Mouse (Mus musculus): ENCODE results near the gene Pts.

Gene Pts

GRCm38 (mm10) chr9:50493777-50494176 lies 34.7 kb downstream of the Pts start:
- no peak for DNase-seq (ENCODE audit: low read depth, low spot score)

- DNase-seq (ENCODE audit: low read depth, low spot score): no peak
Measured at GRCm38 (mm10) chr9:50491531-50492045, 36.9 kb downstream of the Pts start.

- no peak for DNase-seq (ENCODE audit: low read depth, low spot score)
Measured at GRCm38 (mm10) chr9:50490836-50491235, 37.7 kb downstream of the Pts start.

DNA sequence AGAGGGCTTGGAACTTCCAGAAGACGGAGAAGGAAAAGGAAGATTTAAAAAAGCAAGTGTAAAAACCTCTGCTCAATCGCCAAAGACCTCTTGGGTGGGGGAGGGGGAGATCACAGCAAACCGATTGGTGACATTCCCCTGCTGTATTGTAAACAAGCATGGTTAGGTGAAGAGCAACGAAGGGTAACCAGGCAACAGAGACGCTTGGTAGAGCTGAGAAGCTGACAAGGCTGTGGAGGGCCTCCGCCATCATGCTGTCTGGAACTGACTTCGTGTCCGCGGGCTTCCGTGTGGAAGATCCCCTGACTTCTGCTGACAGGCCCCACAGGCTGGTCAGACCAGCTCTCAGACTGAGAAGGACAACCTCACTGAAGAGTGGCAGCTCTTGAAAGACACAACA lies 43.0 kb downstream of the Pts start:
- DNase-seq (ENCODE audit: low read depth, low spot score): no peak

DNA sequence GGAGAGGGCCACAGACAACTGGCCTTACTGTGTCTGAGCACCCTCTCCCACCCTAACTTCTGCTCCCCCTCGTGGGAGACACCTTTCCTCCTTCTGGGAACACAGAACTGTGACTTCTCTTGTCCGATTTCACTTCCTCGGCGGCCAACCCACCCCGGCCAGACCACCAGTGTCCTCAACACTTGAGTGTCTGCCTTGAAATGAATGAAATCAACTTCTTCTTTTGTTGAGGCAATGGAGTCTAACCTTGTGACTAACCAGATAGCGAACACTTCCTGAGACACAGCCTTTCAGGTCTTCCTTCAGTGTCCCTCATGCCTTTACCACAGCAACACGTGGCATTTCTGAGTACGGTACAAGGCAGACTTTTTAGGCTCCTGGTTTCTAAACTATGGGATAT lies 45.8 kb downstream of the Pts start:
- no peak for DNase-seq (ENCODE audit: low read depth, low spot score)

DNA sequence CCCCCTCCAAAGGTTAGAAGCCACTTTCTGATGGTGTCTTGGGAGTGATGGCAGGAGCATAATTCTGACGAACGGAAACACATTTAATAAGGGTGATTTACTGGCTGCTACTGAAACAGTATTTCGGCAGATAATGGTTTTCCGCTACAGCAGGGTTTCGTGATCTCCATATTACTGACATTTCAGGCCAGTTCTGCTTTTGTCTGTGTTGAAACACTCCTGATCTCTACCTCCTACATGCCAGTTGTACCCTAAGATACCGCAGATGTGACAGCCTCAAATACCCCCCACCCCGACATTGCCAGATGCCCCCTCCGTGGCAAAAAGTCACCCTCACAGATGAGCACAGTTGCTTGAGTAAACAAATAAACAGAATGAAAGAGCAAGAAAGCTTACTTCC lies 49.0 kb downstream of the Pts start:
- DNase-seq (ENCODE audit: low read depth, low spot score): no peak

DNA sequence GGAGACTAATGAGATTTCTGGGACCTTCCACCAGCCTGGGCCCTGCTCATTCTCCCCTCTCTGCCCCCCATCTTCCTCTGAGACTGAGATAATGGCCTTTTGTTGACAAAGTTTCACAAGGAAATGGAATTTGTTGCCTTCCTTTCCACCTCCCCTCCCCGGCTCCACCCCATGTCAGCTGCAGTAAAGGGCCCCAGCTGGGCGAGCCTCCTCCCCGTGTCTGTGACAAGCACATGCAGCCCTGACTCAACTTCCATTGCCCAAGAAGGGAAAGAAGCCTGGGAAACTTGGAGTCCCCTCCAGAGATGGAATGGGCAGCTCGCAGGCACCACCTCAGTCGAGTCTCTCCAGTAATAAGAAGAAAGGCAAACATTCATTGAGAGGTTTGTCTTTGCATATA lies 49.7 kb downstream of the Pts start:
- DNase-seq (ENCODE audit: low read depth, low spot score): no peak

DNA sequence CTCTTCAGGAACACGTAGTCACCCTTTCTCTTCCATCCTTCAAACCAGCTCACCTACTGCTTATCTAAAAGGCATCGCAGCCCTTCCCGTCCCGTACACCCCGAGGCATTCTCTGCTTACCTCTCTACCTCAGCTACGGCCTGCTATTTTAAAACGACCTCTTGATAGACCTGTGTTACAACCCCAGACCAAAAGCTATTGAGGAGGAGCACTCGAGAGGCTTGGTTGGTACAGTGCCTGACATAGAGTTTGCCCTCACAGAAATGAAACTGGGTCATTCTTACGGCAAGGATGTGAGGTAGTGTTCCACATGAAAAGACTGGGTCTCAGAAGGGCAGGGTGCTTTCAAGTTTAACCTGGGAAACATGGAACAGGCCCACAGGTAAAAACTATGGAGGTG lies 51.3 kb downstream of the Pts start:
- DNase-seq (ENCODE audit: low read depth, low spot score): no peak

DNA sequence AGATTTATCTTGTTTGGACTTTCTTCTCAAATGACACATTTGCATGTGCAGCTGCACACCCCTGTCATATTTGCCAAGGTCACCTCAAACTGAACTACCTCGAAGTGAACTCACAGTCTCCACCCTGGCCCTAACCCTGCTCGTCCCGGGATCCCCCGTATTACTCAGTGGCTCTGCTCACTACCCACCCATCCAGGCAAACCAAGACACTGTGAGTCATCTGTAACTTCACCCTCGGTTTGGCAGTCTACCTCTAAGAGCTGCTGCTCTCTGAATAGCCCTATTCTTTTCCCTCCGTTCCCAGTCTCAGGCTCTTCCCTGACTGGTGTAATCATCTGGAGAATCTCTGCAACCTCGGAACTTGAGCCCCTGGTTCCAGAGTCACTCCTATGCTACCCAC lies 51.9 kb downstream of the Pts start:
- no peak for DNase-seq (ENCODE audit: low read depth, low spot score)

DNA sequence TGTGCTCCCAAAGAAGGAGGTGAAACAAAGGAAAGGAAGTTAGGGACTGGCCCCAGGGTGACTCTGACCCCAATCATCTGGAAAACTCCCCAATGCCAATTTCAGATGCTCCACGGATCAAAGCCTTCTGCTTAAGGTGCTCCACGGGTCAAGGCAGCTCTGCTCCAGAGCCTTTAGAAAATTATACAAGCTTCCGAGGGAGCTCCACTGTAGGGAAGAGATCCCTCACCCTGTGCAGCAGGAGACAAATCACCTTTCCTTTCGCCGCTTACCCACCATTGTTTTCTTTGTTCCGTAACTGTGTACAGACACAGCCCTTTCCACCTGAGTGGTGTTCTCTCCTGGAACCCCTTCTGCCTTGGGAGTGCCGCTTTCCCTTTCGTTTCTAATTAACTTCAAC lies 52.8 kb downstream of the Pts start:
- DNase-seq (ENCODE audit: low read depth, low spot score): no peak

DNA sequence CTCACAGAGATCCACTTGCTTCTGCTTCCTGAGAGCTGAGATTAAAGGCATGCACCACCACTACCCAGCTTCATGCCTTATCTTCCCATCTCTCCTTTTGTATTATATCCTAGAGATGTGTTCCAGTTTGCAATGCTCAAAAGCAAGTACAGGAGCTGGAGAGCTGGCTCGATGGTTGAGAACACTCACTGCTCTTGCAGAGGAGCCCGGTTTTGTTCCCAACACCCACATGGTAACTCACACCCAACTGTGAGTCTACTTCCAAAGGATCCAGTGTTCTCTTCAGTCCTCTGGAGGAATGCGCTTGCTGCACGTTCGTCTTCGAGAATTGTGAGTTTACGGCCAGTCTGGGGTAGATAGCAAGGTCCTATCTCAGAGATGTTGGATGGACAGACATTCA lies 53.2 kb downstream of the Pts start:
- DNase-seq (ENCODE audit: low read depth, low spot score): no peak
